Mouse (Mus musculus): ENCODE measurements around the gene Pdlim4.

- TF ChIP-seq CTCF (IDR thresholded peaks at IDR 0.05; ENCODE audit: control insufficient read depth, insufficient read depth, insufficient replicate concordance, low read depth, low read length) = no peak
- no peak for TF ChIP-seq POLR2A (IDR thresholded peaks at IDR 0.05; ENCODE audit: control insufficient read depth, low read depth, low read length)
Observed at GRCm38 (mm10) chr11:54101701-54102100, 32.9 kb upstream of the Pdlim4 start.
